Mouse (Mus musculus) gastrocnemius, adult 2 months (tissue): ENCODE results near the gene Sctr. TPM values are rescaled to one million over a fixed set of nuclear protein-coding genes. Genes with fewer than 3 reads are reported as not detected.

ENCODE experiments used
- DNase-seq: peaks from one replicate; pipeline ENCODE4 v3.0.0; 2022
- H3K27ac ChIP-seq: fragments of 200-600 bp; 2 replicates; pipeline ENCODE4 v1.8.1; 2022; ENCODE audit warnings: mild to moderate bottlenecking
- H3K4me3 ChIP-seq: fragments of 200-600 bp; 2 replicates; pipeline ENCODE4 v1.8.1; 2022; ENCODE audit warnings: mild to moderate bottlenecking, moderate library complexity
- CTCF ChIP-seq: fragments of 200-600 bp; IDR thresholded peaks from 2 replicates; pipeline ENCODE4 v1.8.1; 2022; ENCODE audit warnings: antibody characterized with exemption, mild to moderate bottlenecking, moderate library complexity
- intact Hi-C: fragments of 180-260 bp; cut with DNase I; formaldehyde crosslinking; loops from one replicate; pipeline ENCODE4 v1.15.1; 2025
- long read RNA-seq, 2 experiments: library from polyadenylated mRNA; stranded (forward); transcript quantifications; one replicate each; pipeline ENCODE4 v2.0.0; 2021
- total RNA-seq, 2 experiments: library from RNA; stranded (reverse); gene quantifications; 2 replicates each; pipeline ENCODE4 v1.2.3; 2021

Gene Sctr
- total RNA-seq: 1 to 10 TPM; 2.0 to 2.1 TPM
- long read RNA-seq, experiment 1, partial matches to known transcripts: 6 of 6 reads
- long read RNA-seq, experiment 1, other reads (novel, unspliced or antisense): 0 of 6 reads
- long read RNA-seq, experiment 2, partial matches to known transcripts: 10 of 12 reads
- long read RNA-seq, experiment 2, other reads (novel, unspliced or antisense): 2 of 12 reads

GRCm38 (mm10) chr1:120006844-120007790, at the start of gene Sctr:
Gene Sctr (plus strand): TSS chr1:120006894.
- Histone ChIP-seq H3K27ac (no peak within 1 kb of the TSS), H3K4me3 (peak within 1 kb of the TSS; percentile 54)
- TF ChIP-seq CTCF: no peak

GRCm38 (mm10) chr1:119957716-119958222, 48.9 kb upstream of the Sctr start:
- no peak for TF ChIP-seq CTCF
- DNase-seq: no peak
- intact Hi-C loops: no loop called here
- H3K27ac ChIP-seq: no peak overlapping the region
- H3K4me3 ChIP-seq: no peak overlapping the region

More at GRCm38 (mm10) chr1:120006844-120007790, at the start of gene Sctr:
- DNase-seq: no peak
- intact Hi-C loops: no loop called here

DNA sequence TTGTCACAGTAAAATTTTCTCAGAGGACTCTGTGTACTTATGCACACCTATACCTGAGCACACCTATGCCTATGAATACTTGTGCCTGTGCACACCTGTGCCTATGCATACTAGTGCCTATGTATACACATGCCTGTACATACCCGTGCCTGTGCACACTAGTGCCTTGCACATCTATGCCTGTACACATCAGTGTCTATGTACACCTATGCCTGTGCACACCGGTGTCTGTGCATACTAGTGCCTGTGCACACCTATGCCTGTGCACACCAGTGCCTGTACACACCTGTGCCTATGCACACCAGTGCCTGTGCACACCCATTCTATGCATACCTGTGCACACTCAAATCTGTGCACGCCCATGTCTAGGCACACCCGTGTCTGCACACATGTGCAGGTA, 47.2 kb upstream of the Sctr start:
- H3K27ac ChIP-seq: no peak overlapping the region
- H3K4me3 ChIP-seq: no peak overlapping the region
- no peak for DNase-seq
- TF ChIP-seq CTCF: no peak
- intact Hi-C loops: no loop called here

DNA sequence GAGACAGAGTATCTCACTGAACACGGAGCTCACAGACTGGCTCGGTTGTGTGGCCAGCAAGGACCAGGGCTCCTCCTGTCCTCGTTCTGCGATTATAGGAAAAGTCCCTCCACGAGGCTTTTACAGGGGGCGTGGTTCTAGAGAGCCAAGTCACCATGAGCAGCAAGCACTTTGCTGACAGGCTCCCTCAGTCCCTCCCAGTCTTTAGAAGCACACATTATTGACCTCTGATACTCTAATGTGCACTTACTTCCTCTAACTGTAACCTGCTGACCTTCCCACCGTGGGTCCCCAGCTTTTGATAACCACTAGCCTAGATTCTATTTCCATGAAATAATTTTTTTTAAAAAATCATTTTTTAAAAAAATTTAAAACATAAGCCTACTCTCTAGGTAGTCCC, 46.8 kb upstream of the Sctr start:
- Histone ChIP-seq H3K4me3 (no peak overlapping the region), H3K27ac (no peak overlapping the region)
- no peak for DNase-seq
- no peak for TF ChIP-seq CTCF
- intact Hi-C loops: no loop called here

DNA sequence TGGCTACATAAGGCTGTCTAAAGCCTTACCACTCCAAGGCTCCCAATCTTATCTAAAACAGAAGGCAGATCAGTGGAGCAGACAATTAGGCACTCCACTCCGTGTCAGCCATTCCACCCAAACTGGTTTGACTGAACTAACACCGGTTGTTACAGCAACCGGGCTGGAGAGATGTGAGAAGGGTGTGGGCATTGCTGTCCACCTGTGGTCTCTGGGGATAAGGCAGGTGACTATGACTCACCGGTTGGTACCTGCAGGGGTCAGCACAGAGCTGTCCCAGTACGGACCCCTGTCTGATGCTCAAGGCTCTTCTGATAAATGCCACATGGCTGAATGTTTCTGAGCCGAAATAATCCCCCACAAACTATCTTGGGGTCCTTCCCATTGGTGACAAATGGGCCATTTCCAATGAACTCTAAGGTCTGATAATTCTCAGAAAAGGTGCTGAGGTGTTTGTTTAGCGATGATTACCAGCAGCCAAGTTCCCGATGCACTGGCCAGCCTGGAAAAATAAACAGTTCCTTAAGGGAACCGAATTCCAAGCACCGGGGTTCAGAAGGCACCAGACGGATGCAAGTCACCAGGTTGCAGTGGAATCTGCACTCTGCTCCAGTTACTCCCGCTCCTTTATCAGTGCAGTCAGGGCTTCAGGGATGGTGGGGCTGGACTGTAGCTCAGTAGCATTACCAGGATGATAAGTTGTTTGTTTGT, 40.7 kb upstream of the Sctr start:
- TF ChIP-seq CTCF: no peak; the same call in 1 of the 2 replicates
- H3K4me3 ChIP-seq: no peak overlapping the region
- DNase-seq: no peak
- no peak overlapping the region for H3K27ac ChIP-seq
- intact Hi-C loops: no loop called here

GRCm38 (mm10) chr1:119973117-119973516, 33.6 kb upstream of the Sctr start:
- Histone ChIP-seq H3K4me3 (no peak overlapping the region), H3K27ac (no peak overlapping the region)
- TF ChIP-seq CTCF: no peak
- DNase-seq: no peak
- intact Hi-C loops: no loop called here

DNA sequence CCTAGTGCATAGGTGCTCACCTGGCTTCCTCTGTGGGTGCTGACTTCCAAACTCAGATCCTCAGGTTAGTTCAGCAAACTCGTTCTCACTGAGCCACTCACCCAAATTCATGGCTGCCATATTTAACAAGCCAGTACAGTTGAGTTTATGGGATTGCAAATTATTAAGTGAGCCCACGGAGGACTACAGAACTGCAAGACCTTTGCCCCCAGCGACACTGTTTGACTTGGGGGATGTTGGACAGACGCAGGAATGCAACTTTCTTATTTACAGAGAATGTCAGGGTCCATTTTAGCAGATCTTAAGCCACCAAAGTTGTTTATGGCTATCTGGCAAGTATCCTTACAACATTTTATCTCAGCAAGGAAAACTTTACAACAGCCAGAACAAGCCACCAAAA, 31.6 kb upstream of the Sctr start:
- intact Hi-C loops: no loop called here
- no peak overlapping the region for H3K4me3 ChIP-seq
- TF ChIP-seq CTCF: no peak
- H3K27ac ChIP-seq: no peak overlapping the region
- no peak for DNase-seq

DNA sequence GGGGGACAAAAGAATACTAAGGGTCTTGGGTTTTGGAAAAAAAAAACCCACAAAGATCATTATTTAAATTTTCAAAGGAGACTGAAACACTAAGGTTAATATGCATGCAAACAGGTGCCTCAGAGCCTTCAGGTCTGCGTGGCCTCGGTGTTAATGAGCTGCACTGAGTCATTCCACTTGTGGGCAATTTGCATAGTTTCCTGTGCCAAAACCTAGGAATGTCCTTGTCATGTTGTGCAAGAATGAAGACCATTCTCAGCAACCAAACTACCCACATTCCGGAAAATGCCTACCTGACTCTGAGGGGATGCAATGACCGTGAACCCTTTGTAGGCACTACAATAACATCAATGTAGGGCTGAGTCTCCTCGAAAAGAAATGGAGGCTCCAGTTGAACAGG, 20.1 kb upstream of the Sctr start:
- TF ChIP-seq CTCF: no peak
- Histone ChIP-seq H3K27ac (no peak overlapping the region), H3K4me3 (no peak overlapping the region)
- intact Hi-C loops: no loop called here
- no peak for DNase-seq

GRCm38 (mm10) chr1:119996798-119997581, 9.7 kb upstream of the Sctr start, which contains the start of gene Cfap221:
Gene Cfap221 (minus strand): TSS chr1:119997234.
- peak; percentile 40 for DNase-seq
- Histone ChIP-seq H3K27ac (no peak within 1 kb of the TSS), H3K4me3 (peak within 1 kb of the TSS; percentile 67)
- intact Hi-C loops: no loop called here
- no peak for TF ChIP-seq CTCF

GRCm38 (mm10) chr1:119997644-119998043, 9.1 kb upstream of the Sctr start:
- Histone ChIP-seq H3K4me3 (peak overlapping the region; percentile 67), H3K27ac (no peak overlapping the region)
- intact Hi-C loops: no loop called here
- TF ChIP-seq CTCF: no peak
- no peak for DNase-seq

DNA sequence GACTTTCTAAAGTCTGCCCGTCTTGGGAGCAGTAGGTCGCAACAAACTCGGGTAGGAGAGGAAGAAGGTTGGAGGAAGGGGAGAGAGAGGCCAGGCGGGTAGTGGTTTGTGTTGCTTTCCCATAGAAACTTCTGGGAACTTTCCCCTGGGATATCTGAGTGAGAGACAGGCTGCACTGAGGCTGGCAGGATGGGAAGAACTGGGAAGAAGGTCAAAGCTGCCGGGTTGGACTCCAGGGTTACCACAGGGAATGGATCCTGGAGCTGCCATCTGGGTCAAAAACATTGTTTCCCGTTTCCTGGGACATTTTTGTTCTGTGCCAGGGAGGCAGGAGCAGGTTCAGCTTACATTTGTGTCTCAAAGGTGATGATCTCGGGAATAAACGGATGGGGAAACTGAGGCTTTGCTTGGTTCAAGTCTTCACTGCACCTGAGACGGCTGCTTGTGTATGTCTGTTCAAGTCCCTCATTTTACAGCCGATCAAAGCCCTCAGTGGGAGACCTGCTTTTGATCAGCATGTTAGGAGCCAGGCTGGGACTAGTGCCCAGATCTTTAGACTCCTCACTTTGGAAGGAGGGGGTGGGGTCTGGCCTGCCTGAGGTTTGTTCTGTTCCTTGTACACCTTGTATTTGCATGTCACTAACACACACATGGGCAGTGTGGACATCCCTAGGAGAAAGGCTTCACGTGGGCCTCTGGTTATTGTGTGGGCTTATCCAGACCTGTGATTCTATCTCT, 1.3 kb downstream of the Sctr start:
- DNase-seq: no peak
- H3K4me3 ChIP-seq: peak overlapping the region; percentile 54
- H3K27ac ChIP-seq: no peak overlapping the region
- no peak for TF ChIP-seq CTCF
- intact Hi-C loops: no loop called here
